Mouse (Mus musculus): ENCODE results near the gene Agpat1.

- TF ChIP-seq CTCF (IDR thresholded peaks at IDR 0.05) (no peak), EP300 (IDR thresholded peaks at IDR 0.05) (no peak)
These were observed 55.3 kb downstream of the Agpat1 start for GRCm38 (mm10) chr17:34659181-34659896.
